Mouse (Mus musculus) cerebellum, adult 2 months (tissue): ENCODE measurements around the gene Dclk1.

Experiments
- CTCF ChIP-seq: fragments of 200-500 bp; IDR thresholded peaks from 2 replicates; pipeline ENCODE4 v1.5.1; 2011; ENCODE audit warnings: low read depth, mild to moderate bottlenecking, control low read depth, low read length, moderate library complexity, borderline replicate concordance; ENCODE audit not compliant: insufficient read depth
- POLR2A ChIP-seq: fragments of 200-500 bp; IDR thresholded peaks from 2 replicates; pipeline ENCODE4 v1.6.1; 2011; ENCODE audit warnings: low read length, control low read depth, borderline replicate concordance; ENCODE audit not compliant: insufficient read depth

DNA sequence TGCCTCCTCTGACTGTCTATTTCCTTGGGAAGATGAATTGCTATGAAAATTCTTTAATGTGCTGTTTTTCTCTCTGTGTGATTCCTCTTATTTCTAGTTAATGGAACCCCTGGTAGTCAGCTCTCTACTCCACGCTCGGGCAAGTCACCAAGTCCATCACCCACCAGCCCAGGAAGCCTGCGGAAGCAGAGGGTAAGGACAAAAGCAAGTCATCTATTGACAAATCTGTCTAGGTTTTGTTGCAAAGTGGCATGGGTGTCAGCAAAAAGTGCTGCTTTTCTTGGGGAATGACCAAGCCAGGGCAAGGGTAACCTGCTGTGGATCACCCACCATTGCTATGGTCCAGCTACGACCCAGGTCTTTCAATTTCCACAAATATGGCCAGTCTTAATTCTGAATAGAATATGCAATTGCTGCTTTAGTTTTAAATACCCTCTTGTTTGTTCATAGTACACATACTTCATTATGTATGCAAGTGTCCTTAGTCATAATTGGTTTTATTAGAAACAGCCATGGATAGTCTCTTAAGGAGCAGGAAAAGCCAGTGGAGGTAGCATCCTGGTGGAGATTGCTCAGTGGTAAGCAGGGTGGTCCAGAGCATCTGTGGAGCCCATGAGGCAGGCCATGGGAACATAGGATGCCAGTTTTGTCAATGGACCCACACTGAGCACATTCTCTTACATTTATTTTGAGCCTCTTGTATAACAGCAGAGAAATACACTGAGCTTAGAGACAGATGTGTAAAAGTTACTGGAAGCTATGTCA is 220.9 kb downstream of the Dclk1 start:
- no peak for TF ChIP-seq CTCF
- TF ChIP-seq POLR2A, result no peak
